Mouse (Mus musculus): ENCODE data around the gene Cdk19. TPM values are rescaled to one million over a fixed set of nuclear protein-coding genes. Genes with fewer than 3 reads are reported as not detected.
"Not testable (repeated sequence)": the region's sequence is repeated elsewhere in the genome, so short reads cannot be mapped to it uniquely, and the experiment has no call there.

Gene Cdk19
- polyA plus RNA-seq, 1 experiment from 2014 or later, result 9.6 TPM

GRCm38 (mm10) chr10:40525616-40526155, 186.3 kb downstream of the Cdk19 start:
- Histone ChIP-seq H3K9ac (ENCODE audit: low read depth, low read length) (no peak overlapping the region), H3K9me3 (ENCODE audit: control insufficient read depth, low read length) (no peaks in the 10 kb centered on the region), H3K27ac (ENCODE audit: low read depth, low read length) (no peak overlapping the region), H3K4me2 (ENCODE audit: low read length) (no peak overlapping the region), H3K27me3 (replicated peaks; ENCODE audit: control insufficient read depth, insufficient read depth, low read length) (no peaks in the 10 kb centered on the region), H3K4me3 (ENCODE audit: low read length) (no peak overlapping the region), H3K4me1 (ENCODE audit: control insufficient read depth, insufficient read depth, low read depth, low read length) (peaks cover 5% of the 10 kb centered on the region), H3K36me3 (ENCODE audit: control insufficient read depth, insufficient read depth, low read length) (no peaks in the 10 kb centered on the region)
- no peak for ATAC-seq
- 71% methylated on average over 9 of the region's 9 CpGs for WGBS

GRCm38 (mm10) chr10:40526301-40526761, 187.0 kb downstream of the Cdk19 start:
- H3K27ac ChIP-seq (ENCODE audit: low read depth, low read length), result no peak overlapping the region
- no peaks in the 10 kb centered on the region for H3K36me3 ChIP-seq (ENCODE audit: control insufficient read depth, insufficient read depth, low read length)
- H3K4me1 ChIP-seq (ENCODE audit: control insufficient read depth, insufficient read depth, low read depth, low read length), result peaks cover 5% of the 10 kb centered on the region
- WGBS, result 79% methylated on average over 8 of the region's 8 CpGs
- ATAC-seq, result no peak
- no peak overlapping the region for H3K9ac ChIP-seq (ENCODE audit: low read depth, low read length)
- no peaks in the 10 kb centered on the region for H3K27me3 ChIP-seq (replicated peaks; ENCODE audit: control insufficient read depth, insufficient read depth, low read length)
- no peak overlapping the region for H3K4me2 ChIP-seq (ENCODE audit: low read length)
- no peak overlapping the region for H3K4me3 ChIP-seq (ENCODE audit: low read length)
- H3K9me3 ChIP-seq (ENCODE audit: control insufficient read depth, low read length), result no peaks in the 10 kb centered on the region

GRCm38 (mm10) chr10:40526986-40527385, 187.6 kb downstream of the Cdk19 start:
- Histone ChIP-seq H3K4me1 (ENCODE audit: control insufficient read depth, insufficient read depth, low read depth, low read length) (no peaks in the 10 kb centered on the region; the same call in 1 of the 2 replicates), H3K27ac (ENCODE audit: low read depth, low read length) (no peak overlapping the region), H3K9ac (ENCODE audit: low read depth, low read length) (no peak overlapping the region), H3K4me2 (ENCODE audit: low read length) (no peak overlapping the region), H3K36me3 (ENCODE audit: control insufficient read depth, insufficient read depth, low read length) (no peaks in the 10 kb centered on the region), H3K9me3 (ENCODE audit: control insufficient read depth, low read length) (no peaks in the 10 kb centered on the region), H3K4me3 (ENCODE audit: low read length) (no peak overlapping the region), H3K27me3 (replicated peaks; ENCODE audit: control insufficient read depth, insufficient read depth, low read length) (no peaks in the 10 kb centered on the region)
- ATAC-seq, result no peak
- 87% methylated on average over 3 of the region's 3 CpGs for WGBS

GRCm38 (mm10) chr10:40527573-40527972, 188.2 kb downstream of the Cdk19 start:
- Histone ChIP-seq H3K9me3 (ENCODE audit: control insufficient read depth, low read length) (no peaks in the 10 kb centered on the region), H3K4me3 (ENCODE audit: low read length) (no peak overlapping the region), H3K4me1 (ENCODE audit: control insufficient read depth, insufficient read depth, low read depth, low read length) (no peaks in the 10 kb centered on the region; the same call in 1 of the 2 replicates), H3K27ac (ENCODE audit: low read depth, low read length) (no peak overlapping the region), H3K9ac (ENCODE audit: low read depth, low read length) (no peak overlapping the region), H3K4me2 (ENCODE audit: low read length) (no peak overlapping the region), H3K27me3 (replicated peaks; ENCODE audit: control insufficient read depth, insufficient read depth, low read length) (no peaks in the 10 kb centered on the region), H3K36me3 (ENCODE audit: control insufficient read depth, insufficient read depth, low read length) (no peaks in the 10 kb centered on the region)
- ATAC-seq, result no peak
- WGBS, result 64% methylated on average over 8 of the region's 8 CpGs

- 56% methylated on average over 9 of the region's 10 CpGs for WGBS
- no peak overlapping the region for H3K27ac ChIP-seq (ENCODE audit: low read depth, low read length)
- no peak overlapping the region for H3K9ac ChIP-seq (ENCODE audit: low read depth, low read length)
- H3K4me2 ChIP-seq (ENCODE audit: low read length), result no peak overlapping the region
- H3K27me3 ChIP-seq (replicated peaks; ENCODE audit: control insufficient read depth, insufficient read depth, low read length), result no peaks in the 10 kb centered on the region
- H3K4me3 ChIP-seq (ENCODE audit: low read length), result no peak overlapping the region
- H3K9me3 ChIP-seq (ENCODE audit: control insufficient read depth, low read length), result no peaks in the 10 kb centered on the region
- H3K4me1 ChIP-seq (ENCODE audit: control insufficient read depth, insufficient read depth, low read depth, low read length), result no peaks in the 10 kb centered on the region; the same call in 1 of the 2 replicates
- no peaks in the 10 kb centered on the region for H3K36me3 ChIP-seq (ENCODE audit: control insufficient read depth, insufficient read depth, low read length)
- ATAC-seq, result no peak
Measured at GRCm38 (mm10) chr10:40528668-40529067, 189.3 kb downstream of the Cdk19 start.

- Histone ChIP-seq H3K9me3 (ENCODE audit: control insufficient read depth, low read length) (no peaks in the 10 kb centered on the region), H3K4me1 (ENCODE audit: control insufficient read depth, insufficient read depth, low read depth, low read length) (no peaks in the 10 kb centered on the region; the same call in 1 of the 2 replicates), H3K4me3 (ENCODE audit: low read length) (no peak overlapping the region), H3K27me3 (replicated peaks; ENCODE audit: control insufficient read depth, insufficient read depth, low read length) (no peaks in the 10 kb centered on the region), H3K27ac (ENCODE audit: low read depth, low read length) (no peak overlapping the region), H3K4me2 (ENCODE audit: low read length) (no peak overlapping the region), H3K36me3 (ENCODE audit: control insufficient read depth, insufficient read depth, low read length) (no peaks in the 10 kb centered on the region), H3K9ac (ENCODE audit: low read depth, low read length) (no peak overlapping the region)
- 66% methylated on average over 6 of the region's 6 CpGs for WGBS
- no peak for ATAC-seq
Measured at GRCm38 (mm10) chr10:40529617-40530016, 190.3 kb downstream of the Cdk19 start.

GRCm38 (mm10) chr10:40530661-40531060, 191.3 kb downstream of the Cdk19 start:
- Histone ChIP-seq H3K9me3 (ENCODE audit: control insufficient read depth, low read length) (no peaks in the 10 kb centered on the region), H3K4me1 (ENCODE audit: control insufficient read depth, insufficient read depth, low read depth, low read length) (no peaks in the 10 kb centered on the region; the same call in 1 of the 2 replicates), H3K4me3 (ENCODE audit: low read length) (no peak overlapping the region), H3K27me3 (replicated peaks; ENCODE audit: control insufficient read depth, insufficient read depth, low read length) (no peaks in the 10 kb centered on the region), H3K9ac (ENCODE audit: low read depth, low read length) (no peak overlapping the region), H3K36me3 (ENCODE audit: control insufficient read depth, insufficient read depth, low read length) (no peaks in the 10 kb centered on the region), H3K4me2 (ENCODE audit: low read length) (no peak overlapping the region), H3K27ac (ENCODE audit: low read depth, low read length) (no peak overlapping the region)
- no peak for ATAC-seq
- 63% methylated on average over 3 of the region's 3 CpGs for WGBS

- ATAC-seq, result not testable (repeated sequence)
Measured at GRCm38 (mm10) chr10:40532586-40532985, 193.2 kb downstream of the Cdk19 start.

More at GRCm38 (mm10) chr10:40532586-40532985, 193.2 kb downstream of the Cdk19 start:
- not testable (repeated sequence) for H3K27ac ChIP-seq (ENCODE audit: low read depth, low read length); H3K9me3 ChIP-seq (ENCODE audit: control insufficient read depth, low read length); H3K27me3 ChIP-seq (replicated peaks; ENCODE audit: control insufficient read depth, insufficient read depth, low read length); H3K4me3 ChIP-seq (ENCODE audit: low read length); H3K36me3 ChIP-seq (ENCODE audit: control insufficient read depth, insufficient read depth, low read length); H3K4me1 ChIP-seq (ENCODE audit: control insufficient read depth, insufficient read depth, low read depth, low read length); H3K9ac ChIP-seq (ENCODE audit: low read depth, low read length); H3K4me2 ChIP-seq (ENCODE audit: low read length)
- WGBS, result 89% methylated on average over 4 of the region's 4 CpGs
